Mouse (Mus musculus): Measurements from ENCODE around the gene Cenpp.

Cenpp gene

GRCm38 (mm10) chr13:49652481-49653179 lies at the start of gene Cenpp, which contains the start of gene Nol8:
Cenpp (minus strand) TSS chr13:49652785.
Nol8 (plus strand) TSS chr13:49653078.
- DNase-seq (ENCODE audit: low spot score) = peak; percentile 97

GRCm38 (mm10) chr13:49691056-49691455 lies 38.5 kb upstream of the Cenpp start:
- DNase-seq (ENCODE audit: low spot score) = no peak

- DNase-seq (ENCODE audit: low spot score) = no peak
Measured at GRCm38 (mm10) chr13:49684266-49684665, 31.7 kb upstream of the Cenpp start.

- DNase-seq (ENCODE audit: low spot score) = no peak
Measured at GRCm38 (mm10) chr13:49682233-49682846, 29.8 kb upstream of the Cenpp start.

- peak; percentile 96 for DNase-seq (ENCODE audit: low spot score)
Measured at GRCm38 (mm10) chr13:49681351-49682232, 29.0 kb upstream of the Cenpp start, which contains the start of gene Iars. Iars (plus strand) TSS chr13:49682100.

GRCm38 (mm10) chr13:49677793-49678192 lies 25.2 kb upstream of the Cenpp start:
- no peak for DNase-seq (ENCODE audit: low spot score)

GRCm38 (mm10) chr13:49653180-49653541 lies 576 bp upstream of the Cenpp start:
- DNase-seq (ENCODE audit: low spot score) = peak; percentile 30

GRCm38 (mm10) chr13:49651781-49652351 lies 719 bp downstream of the Cenpp start:
- DNase-seq (ENCODE audit: low spot score) = no peak

GRCm38 (mm10) chr13:49651136-49651535 lies 1.4 kb downstream of the Cenpp start:
- DNase-seq (ENCODE audit: low spot score) = no peak

GRCm38 (mm10) chr13:49646019-49646418 lies 6.6 kb downstream of the Cenpp start:
- no peak for DNase-seq (ENCODE audit: low spot score)

GRCm38 (mm10) chr13:49644731-49645529 lies 7.7 kb downstream of the Cenpp start:
- DNase-seq (ENCODE audit: low spot score) = no peak

- no peak for DNase-seq (ENCODE audit: low spot score)
Measured at GRCm38 (mm10) chr13:49643669-49644362, 8.8 kb downstream of the Cenpp start.

GRCm38 (mm10) chr13:49642650-49643049 lies 9.9 kb downstream of the Cenpp start:
- no peak for DNase-seq (ENCODE audit: low spot score)

GRCm38 (mm10) chr13:49639965-49640364 lies 12.6 kb downstream of the Cenpp start:
- no peak for DNase-seq (ENCODE audit: low spot score)

- no peak for DNase-seq (ENCODE audit: low spot score)
Measured at GRCm38 (mm10) chr13:49629076-49629475, 23.5 kb downstream of the Cenpp start.

- DNase-seq (ENCODE audit: low spot score) = no peak
Measured at GRCm38 (mm10) chr13:49628167-49628566, 24.4 kb downstream of the Cenpp start.

GRCm38 (mm10) chr13:49623216-49623615 lies 29.4 kb downstream of the Cenpp start:
- DNase-seq (ENCODE audit: low spot score) = no peak

GRCm38 (mm10) chr13:49618365-49618764 lies 34.2 kb downstream of the Cenpp start:
- no peak for DNase-seq (ENCODE audit: low spot score)

GRCm38 (mm10) chr13:49617021-49617420 lies 35.6 kb downstream of the Cenpp start:
- no peak for DNase-seq (ENCODE audit: low spot score)

GRCm38 (mm10) chr13:49608589-49609322 lies 43.8 kb downstream of the Cenpp start:
- no peak for DNase-seq (ENCODE audit: low spot score)
